Mouse (Mus musculus) bone marrow macrophage, adult 2 months (primary cell): ENCODE measurements around the gene Ppil3.

ENCODE experiments used
- CTCF ChIP-seq: IDR thresholded peaks from 2 replicates; pipeline ENCODE4 v1.5.1; 2012; ENCODE audit warnings: low read depth, mild to moderate bottlenecking, low read length, moderate library complexity
- POLR2A ChIP-seq: IDR thresholded peaks from 2 replicates; pipeline ENCODE4 v1.6.1; 2012; ENCODE audit warnings: mild to moderate bottlenecking, low read depth, low read length, borderline replicate concordance

DNA sequence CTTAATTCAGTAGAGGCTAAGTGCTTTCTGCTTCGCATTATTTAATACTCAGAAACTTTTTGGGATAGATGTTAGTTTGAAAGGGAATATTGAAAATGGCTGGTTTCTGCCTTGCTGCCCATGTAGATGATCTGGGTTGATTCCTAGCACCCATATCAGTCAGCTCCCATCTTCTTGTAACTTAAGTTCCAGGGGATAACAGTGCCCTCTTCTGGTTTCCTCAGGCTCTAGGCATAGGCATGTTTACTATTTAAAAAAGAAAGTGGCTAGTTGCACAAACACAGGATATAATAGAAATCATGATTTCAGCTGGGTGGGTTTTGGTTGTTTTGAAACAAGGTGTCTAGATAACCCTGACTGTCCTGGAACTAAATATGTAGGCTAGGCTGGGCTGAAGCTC lies 49.1 kb downstream of the Ppil3 start:
- TF ChIP-seq CTCF: no peak
- TF ChIP-seq POLR2A: no peak
